22 mouse cellular contexts compared by ENCODE assay signal in genomic region chr12:76540701-76541221, GRCm38 (mm10). TPM values are rescaled to one million over a fixed set of nuclear protein-coding genes. Genes with fewer than 3 reads are reported as not detected.
DNase-seq lines count a peak whose midpoint lies in the region; ATAC-seq and TF ChIP-seq lines count a peak whose summit lies in the region.
"Had no signal": no experiment of that assay in that cellular context is flagged by ENCODE, and none has a peak within 500 bp of the region (broad histone marks: within the 10 kb centered on the region; RNA-seq: fewer than 3 reads in every experiment).

No protein-coding gene starts in this region.

- no peak overlapping the region for H3K9ac ChIP-seq in hindbrain, postnatal 0 days (replicated peaks; ENCODE audit: low read length)
- H3K9ac ChIP-seq: embryonic facial prominence, embryonic 13.5 days; hindbrain, embryonic 13.5 days; midbrain, embryonic 13.5 days; neural tube, embryonic 13.5 days had no signal

- no peak for TF ChIP-seq POLR2A in myocyte (IDR thresholded peaks at IDR 0.05; ENCODE audit: insufficient read length, low read depth)

- H3K79me2 ChIP-seq in myocyte (ENCODE audit: control insufficient read depth, insufficient read depth) = peaks cover 79% of the 10 kb centered on the region

- peaks cover 5% of the 10 kb centered on the region for H3K27me3 ChIP-seq in E14TG2a.4 (ENCODE audit: insufficient read depth, low read length)
- no peaks in the 10 kb centered on the region for H3K27me3 ChIP-seq in myocyte (ENCODE audit: control insufficient read depth, insufficient read depth, insufficient read length)
- H3K27me3 ChIP-seq in hindbrain, postnatal 0 days (ENCODE audit: insufficient read depth, low read length) = 0 out of 2 replicates have a peak, but pooled peaks cover 1% of the 10 kb centered on the region
- H3K27me3 ChIP-seq: heart, embryonic 12.5 days; Patski had no signal

- TF ChIP-seq CTCF in layer of hippocampus, adult 2 months (conservative IDR thresholded peaks at IDR 0.05) = no peak
- no peak for TF ChIP-seq CTCF in E14TG2a.4 (conservative IDR thresholded peaks at IDR 0.05; ENCODE audit: low read length)
- no peak for TF ChIP-seq CTCF in hindbrain, postnatal 0 days (IDR thresholded peaks at IDR 0.05; ENCODE audit: low read depth)

- no peak for ATAC-seq in hindbrain, postnatal 0 days
- no peak for ATAC-seq in megakaryocyte, adult 5-6 weeks (ENCODE audit: poor library complexity, severe bottlenecking)
- ATAC-seq: forebrain, embryonic 14.5 days; inflammation-experienced regulatory T-cells, adult 6 months; midbrain, embryonic 13.5 days; Patski had no signal

- H3K4me2 ChIP-seq in myocyte (ENCODE audit: low read depth) = peak overlapping the region; percentile 23
- no peak overlapping the region for H3K4me2 ChIP-seq in hindbrain, postnatal 0 days (ENCODE audit: low read depth, low read length)
- H3K4me2 ChIP-seq: heart, embryonic 12.5 days; hindbrain, embryonic 13.5 days; midbrain, embryonic 13.5 days; neural tube, embryonic 13.5 days had no signal

- H3K4me3 ChIP-seq in layer of hippocampus, adult 2 months = no peak overlapping the region
- peak overlapping the region; percentile 68 for H3K4me3 ChIP-seq in E14TG2a.4 (replicated peaks; ENCODE audit: low read length)
- no peak overlapping the region for H3K4me3 ChIP-seq in myocyte
- H3K4me3 ChIP-seq in hindbrain, postnatal 0 days (ENCODE audit: low read length) = no peak overlapping the region
- H3K4me3 ChIP-seq: embryonic facial prominence, embryonic 13.5 days; heart, embryonic 12.5 days; hindbrain, embryonic 13.5 days; midbrain, embryonic 13.5 days; neural tube, embryonic 13.5 days had no signal

- DNase-seq in layer of hippocampus, adult 2 months (ENCODE audit: low spot score in 2 of 2) = no peak
- no peak for DNase-seq in layer of hippocampus, adult 8-10 months (ENCODE audit: low spot score in 2 of 2)
- DNase-seq in 3T3-L1 (ENCODE audit: low read depth, low spot score) = peak; percentile 85
- DNase-seq in hindbrain, postnatal 0 days (ENCODE audit: low spot score) = no peak
- DNase-seq: adrenal gland, postnatal 36 days; cerebellum, adult 11-12 months; cerebellum, postnatal 14 days; lung, postnatal 10 days; retina, postnatal 1 day; right cerebral cortex, postnatal 25 days; thymus, adult 18-20 months had no signal

- peak overlapping the region; percentile 7; the same call in 1 of the 2 replicates for H3K27ac ChIP-seq in layer of hippocampus, adult 2 months
- no peak overlapping the region for H3K27ac ChIP-seq in hindbrain, postnatal 0 days
- H3K27ac ChIP-seq: hindbrain, embryonic 13.5 days; midbrain, embryonic 13.5 days; neural tube, embryonic 13.5 days had no signal

- no peaks in the 10 kb centered on the region for H3K9me3 ChIP-seq in E14TG2a.4 (ENCODE audit: low read length)
- H3K9me3 ChIP-seq in hindbrain, postnatal 0 days (ENCODE audit: low read length) = no peaks in the 10 kb centered on the region
- H3K9me3 ChIP-seq: embryonic facial prominence, embryonic 13.5 days; heart, embryonic 12.5 days; hindbrain, embryonic 13.5 days; midbrain, embryonic 13.5 days; neural tube, embryonic 13.5 days had no signal

- 76% methylated on average over 10 of the region's 10 CpGs for WGBS in hindbrain, postnatal 0 days

- H3K36me3 ChIP-seq in E14TG2a.4 (ENCODE audit: insufficient read depth, low read length) = no peaks in the 10 kb centered on the region
- no peaks in the 10 kb centered on the region for H3K36me3 ChIP-seq in myocyte (ENCODE audit: control insufficient read depth, insufficient read depth)
- H3K36me3 ChIP-seq in hindbrain, postnatal 0 days (ENCODE audit: insufficient read depth, low read length) = no peaks in the 10 kb centered on the region
- H3K36me3 ChIP-seq: embryonic facial prominence, embryonic 13.5 days; hindbrain, embryonic 13.5 days; midbrain, embryonic 13.5 days; neural tube, embryonic 13.5 days had no signal

- H3ac ChIP-seq in myocyte (ENCODE audit: control insufficient read depth, insufficient read length) = no peak overlapping the region

- peaks cover 61% of the 10 kb centered on the region for H3K4me1 ChIP-seq in E14TG2a.4 (replicated peaks; ENCODE audit: low read depth, low read length)
- H3K4me1 ChIP-seq in hindbrain, postnatal 0 days (ENCODE audit: insufficient read depth, low read length) = no peaks in the 10 kb centered on the region
- H3K4me1 ChIP-seq: hindbrain, embryonic 13.5 days; midbrain, embryonic 13.5 days had no signal

TF ChIP-seq in myocyte, 11 proteins besides CTCF, POLR2A, EP300 and RAD21:
- TF ChIP-seq MYOD1 (IDR thresholded peaks at IDR 0.05; ENCODE audit: control insufficient read depth in 1 of 3, insufficient read length in 2 of 3, low read depth in 2 of 3) (no peak), CEBPB (IDR thresholded peaks at IDR 0.05; ENCODE audit: insufficient read depth, poor library complexity, severe bottlenecking) (no peak), TCF3 (IDR thresholded peaks at IDR 0.05; ENCODE audit: insufficient read length, low read depth) (no peak), USF1 (IDR thresholded peaks at IDR 0.05; ENCODE audit: low read depth) (no peak), MAX (IDR thresholded peaks at IDR 0.05; ENCODE audit: low read depth) (no peak), REST (IDR thresholded peaks at IDR 0.05; ENCODE audit: insufficient read depth, insufficient read length) (no peak), E2F4 (IDR thresholded peaks at IDR 0.05; ENCODE audit: insufficient read depth) (no peak), MYOG (IDR thresholded peaks at IDR 0.05; ENCODE audit: control insufficient read depth in 1 of 3, insufficient read depth in 1 of 3, insufficient read length in 2 of 3, low read depth in 2 of 3) (no peak), SRF (IDR thresholded peaks at IDR 0.05; ENCODE audit: control insufficient read depth, insufficient read length, low read depth) (no peak)

RNA-seq across cellular contexts. Expression of gene Plekhg3, which starts 10.1 kb away (rescaled TPM):
- 10 to 100 TPM; 22.9 to 24.4 TPM for total RNA-seq in layer of hippocampus, adult 2 months (2021)
- total RNA-seq in layer of hippocampus, adult 8-10 months (2022) = 10 to 100 TPM; 23.4 to 28.6 (median 24.9) TPM
- 11.2 TPM for polyA plus RNA-seq in myocyte (2012; fragmentation: generic; extraction: Trizol)
- total RNA-seq in hindbrain, postnatal 0 days (2014; rRNA removed) = 5.4 and 6.8 TPM in 2 replicates
- polyA plus RNA-seq in hindbrain, postnatal 0 days (2015; fragmentation: Nextera tagmentation; extraction: Ambion mirVana) = 1.3 and 1.8 TPM in 2 replicates
- 40.4 and 44.3 TPM in 2 replicates for total RNA-seq in megakaryocyte, adult 5-6 weeks (2015)
- 46.6 and 50.5 TPM in 2 replicates for total RNA-seq in megakaryocyte, adult 5-6 weeks (2017)
